Comparison of ENCODE assay signal across 8 mouse cellular contexts in the genomic region with DNA sequence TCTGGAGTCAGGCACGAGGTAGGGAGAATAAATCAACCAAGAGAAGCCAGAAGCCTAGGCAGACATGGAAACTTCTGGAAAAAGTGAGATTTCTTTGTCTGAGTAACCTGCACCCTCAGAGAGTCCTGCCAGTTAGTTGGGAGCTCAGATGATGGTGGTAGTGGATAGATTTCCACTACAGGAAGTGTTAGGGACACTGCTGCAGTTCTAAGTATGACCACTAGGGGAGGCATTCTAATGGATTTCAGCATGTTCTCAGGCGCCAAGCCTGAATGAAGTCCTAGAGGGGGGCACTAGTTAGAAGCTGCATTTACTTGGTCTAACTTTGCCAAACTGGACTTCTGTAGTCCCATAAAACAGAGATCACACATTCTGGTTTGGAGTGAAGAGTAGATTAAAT. TPM values are rescaled to one million over a fixed set of nuclear protein-coding genes. Genes with fewer than 3 reads are reported as not detected.
DNase-seq lines count a peak whose midpoint lies in the region; ATAC-seq lines count a peak whose summit lies in the region.
"Had no signal": no experiment of that assay in that cellular context is flagged by ENCODE, and none has a peak within 500 bp of the region (broad histone marks: within the 10 kb centered on the region; RNA-seq: fewer than 3 reads in every experiment).

No protein-coding gene starts in this region.

- no peak overlapping the region for H3K4me2 ChIP-seq in midbrain, embryonic 11.5 days
- H3K4me2 ChIP-seq in midbrain, embryonic 15.5 days: no peak overlapping the region

- ATAC-seq in midbrain, embryonic 11.5 days (ENCODE audit: low FRiP score): no peak
- ATAC-seq in midbrain, embryonic 15.5 days (replicated peaks): no peak

- no peak overlapping the region for H3K4me3 ChIP-seq in midbrain, embryonic 11.5 days (ENCODE audit: low read depth, low read length)
- no peak overlapping the region for H3K4me3 ChIP-seq in midbrain, embryonic 15.5 days
- H3K4me3 ChIP-seq in limb, embryonic 10.5 days: no peak overlapping the region

- 52% methylated on average over 2 of the region's 2 CpGs for WGBS in midbrain, embryonic 11.5 days
- WGBS in midbrain, embryonic 15.5 days: 50% methylated on average over 2 of the region's 2 CpGs
- WGBS in limb, embryonic 10.5 days: 61% methylated on average over 2 of the region's 2 CpGs

- intact Hi-C loops in heart, postnatal 14 days (cut with DNase I): no loop called here

- no peaks in the 10 kb centered on the region for H3K27me3 ChIP-seq in midbrain, embryonic 11.5 days (ENCODE audit: control insufficient read depth, insufficient read depth, low read length)
- H3K27me3 ChIP-seq in midbrain, embryonic 15.5 days (replicated peaks): no peaks in the 10 kb centered on the region
- no peaks in the 10 kb centered on the region for H3K27me3 ChIP-seq in limb, embryonic 10.5 days (ENCODE audit: low read depth, poor library complexity, severe bottlenecking)

- DNase-seq in midbrain, embryonic 11.5 days (ENCODE audit: low spot score, missing footprints): peak; percentile 89
- peak; percentile 74 for DNase-seq in R1 (ENCODE audit: low read depth, low spot score)
- DNase-seq in cerebellum, adult 8-10 months: peak; percentile 72
- peak; percentile 31 to 74 for DNase-seq in heart, postnatal 14 days
- peak; percentile 50 for DNase-seq in limb, embryonic 10.5 days (ENCODE audit: low spot score)
- DNase-seq in retina, postnatal 7 days (ENCODE audit: low read depth, low spot score): peak; percentile 57

- H3K9me3 ChIP-seq in midbrain, embryonic 11.5 days (ENCODE audit: control insufficient read depth, low read length): no peaks in the 10 kb centered on the region
- no peaks in the 10 kb centered on the region for H3K9me3 ChIP-seq in midbrain, embryonic 15.5 days
- no peaks in the 10 kb centered on the region for H3K9me3 ChIP-seq in limb, embryonic 10.5 days (replicated peaks)

- no peaks in the 10 kb centered on the region for H3K36me3 ChIP-seq in midbrain, embryonic 11.5 days (ENCODE audit: control insufficient read depth, insufficient read depth, low read length)
- H3K36me3 ChIP-seq in midbrain, embryonic 15.5 days (replicated peaks): no peaks in the 10 kb centered on the region
- no peaks in the 10 kb centered on the region for H3K36me3 ChIP-seq in limb, embryonic 10.5 days

- H3K4me1 ChIP-seq in midbrain, embryonic 11.5 days (ENCODE audit: control insufficient read depth, insufficient read depth, low read length): no peaks in the 10 kb centered on the region
- H3K4me1 ChIP-seq in midbrain, embryonic 15.5 days: no peaks in the 10 kb centered on the region
- H3K4me1 ChIP-seq in limb, embryonic 10.5 days: no peaks in the 10 kb centered on the region

- H3K27ac ChIP-seq in midbrain, embryonic 11.5 days (ENCODE audit: low read depth, low read length): no peak overlapping the region
- no peak overlapping the region for H3K27ac ChIP-seq in midbrain, embryonic 15.5 days
- no peak overlapping the region for H3K27ac ChIP-seq in limb, embryonic 10.5 days

- no peak overlapping the region for H3K9ac ChIP-seq in midbrain, embryonic 11.5 days (ENCODE audit: low read length)
- H3K9ac ChIP-seq in midbrain, embryonic 15.5 days: no peak overlapping the region

RNA-seq across cellular contexts. Expression of a gene that starts 2.5 kb away (rescaled TPM):
- polyA plus RNA-seq in midbrain, embryonic 11.5 days (2014; fragmentation: Nextera tagmentation; extraction: Ambion mirVana): not detected in 2 replicates
- not detected in 2 replicates for polyA plus RNA-seq in midbrain, embryonic 15.5 days (2015; fragmentation: Nextera tagmentation; extraction: Ambion mirVana)
- total RNA-seq in heart, postnatal 14 days (2021): not detected
- polyA plus RNA-seq in limb, embryonic 10.5 days (2016; fragmentation: Nextera tagmentation; extraction: Ambion mirVana): not detected in 2 replicates
- total RNA-seq: gastrocnemius, postnatal 4 days had no signal

RNA-seq across cellular contexts. Expression of a gene that starts 15.1 kb away (rescaled TPM):
- polyA plus RNA-seq in midbrain, embryonic 11.5 days (2014; fragmentation: Nextera tagmentation; extraction: Ambion mirVana): not detected in 2 replicates
- polyA plus RNA-seq in midbrain, embryonic 15.5 days (2015; fragmentation: Nextera tagmentation; extraction: Ambion mirVana): not detected in 2 replicates
- not detected for total RNA-seq in heart, postnatal 14 days (2021)
- not detected in 2 replicates for polyA plus RNA-seq in limb, embryonic 10.5 days (2016; fragmentation: Nextera tagmentation; extraction: Ambion mirVana)
- total RNA-seq: gastrocnemius, postnatal 4 days had no signal

RNA-seq across cellular contexts. Expression of a gene that starts 39.1 kb away (rescaled TPM):
- 20.4 and 22.4 TPM in 2 replicates for polyA plus RNA-seq in midbrain, embryonic 11.5 days (2014; fragmentation: Nextera tagmentation; extraction: Ambion mirVana)
- polyA plus RNA-seq in midbrain, embryonic 15.5 days (2015; fragmentation: Nextera tagmentation; extraction: Ambion mirVana): 42.7 and 44.0 TPM in 2 replicates
- total RNA-seq in heart, postnatal 14 days (2021): 1 to 10 TPM; 1.2 to 1.5 TPM
- 1.5 and 1.7 TPM in 2 replicates for polyA plus RNA-seq in limb, embryonic 10.5 days (2016; fragmentation: Nextera tagmentation; extraction: Ambion mirVana)
